Mouse (Mus musculus): ENCODE data around the gene Ajm1.
A peak's percentile ranks its signal among the peaks of the same experiment; 100 is the strongest.

DNA sequence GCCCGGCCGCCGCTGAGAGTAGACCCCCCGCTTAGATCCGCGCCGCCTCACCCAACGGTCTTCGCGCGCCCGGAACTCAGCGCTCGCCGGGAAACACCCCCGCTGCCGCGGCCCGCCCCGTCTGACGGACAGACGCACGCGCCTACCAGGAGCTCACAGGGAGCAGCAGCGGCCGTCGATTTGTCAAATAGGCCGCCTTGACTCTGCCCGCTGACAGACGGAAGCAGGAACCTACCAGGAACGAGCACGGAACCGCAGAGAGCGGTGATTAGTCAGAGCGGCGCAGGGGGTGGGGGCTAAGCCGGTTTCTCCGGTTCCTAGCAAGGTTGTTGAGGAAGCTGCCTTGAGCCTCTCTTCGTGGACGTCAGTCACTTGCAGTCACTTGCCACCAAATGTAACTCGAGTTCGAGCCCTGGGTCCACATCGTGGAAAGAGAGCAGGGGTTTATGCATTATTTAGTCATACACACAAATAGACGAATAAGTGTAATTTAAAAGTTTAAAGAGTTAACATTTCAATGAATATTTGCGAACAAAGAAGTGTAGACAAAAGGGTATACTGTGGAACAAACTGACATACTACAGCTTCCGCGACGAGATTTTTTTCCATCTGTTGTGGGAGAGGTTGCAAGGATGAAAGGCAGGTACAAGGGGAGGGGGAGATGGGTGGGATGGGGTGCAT lies 34.6 kb downstream of the Ajm1 start, which contains the start of gene Traf2:
- TF ChIP-seq CTCF (IDR thresholded peaks at IDR 0.05; ENCODE audit: extremely low read depth, insufficient read length, insufficient replicate concordance, low read depth, low read length): no peak
- TF ChIP-seq POLR2A (IDR thresholded peaks at IDR 0.05; ENCODE audit: low read depth, low read length): peak; percentile 48

Data from small intestine, adult 2 months (tissue).